Mouse (Mus musculus) neural tube, embryonic 14.5 days (tissue): ENCODE measurements around the gene Ap1m2. TPM values are rescaled to one million over a fixed set of nuclear protein-coding genes. Genes with fewer than 3 reads are reported as not detected.
"Not testable (repeated sequence)": the region's sequence is repeated elsewhere in the genome, so short reads cannot be mapped to it uniquely, and the experiment has no call there.

Source experiments
- ATAC-seq: fragments of 200-750 bp; cut with Nextera tagmentation; 2 replicates; pipeline ENCODE4 v1.8.0; 2017; ENCODE audit warnings: low read depth, mild to moderate bottlenecking, moderate TSS enrichment, moderate library complexity
- H3K27ac ChIP-seq: fragments of 300-500 bp; sonication (generic); 2 replicates; pipeline ENCODE4 v1.5.1; 2014; ENCODE audit warnings: low read depth, mild to moderate bottlenecking, control low read depth, low read length, moderate library complexity, mixed read lengths
- H3K27me3 ChIP-seq: fragments of 300-500 bp; sonication (generic); 2 replicates; pipeline ENCODE4 v1.6.1; 2014; ENCODE audit warnings: low read length; ENCODE audit not compliant: control insufficient read depth, insufficient read depth
- H3K36me3 ChIP-seq: fragments of 300-500 bp; sonication (generic); 2 replicates; pipeline ENCODE4 v1.6.1; 2014; ENCODE audit warnings: low read length, mixed read lengths; ENCODE audit not compliant: control insufficient read depth, insufficient read depth
- H3K4me1 ChIP-seq: fragments of 300-500 bp; sonication (generic); 2 replicates; pipeline ENCODE4 v1.6.1; 2014; ENCODE audit warnings: low read length; ENCODE audit not compliant: control insufficient read depth, insufficient read depth
- H3K4me2 ChIP-seq: fragments of 300-500 bp; sonication (generic); 2 replicates; pipeline ENCODE4 v1.6.1; 2014; ENCODE audit warnings: mild to moderate bottlenecking, low read depth, low read length, control low read depth
- H3K4me3 ChIP-seq: fragments of 300-500 bp; sonication (generic); 2 replicates; pipeline ENCODE4 v1.5.1; 2014; ENCODE audit warnings: low read depth, low read length, control low read depth, mixed read lengths
- H3K9ac ChIP-seq: fragments of 300-500 bp; sonication (generic); replicated peaks from 2 replicates; pipeline ENCODE4 v1.6.1; 2014; ENCODE audit warnings: low read depth, mild to moderate bottlenecking, control low read depth, low read length, mixed read lengths
- H3K9me3 ChIP-seq: fragments of 300-500 bp; sonication (generic); 2 replicates; pipeline ENCODE4 v1.6.1; 2016; ENCODE audit warnings: low read length; ENCODE audit not compliant: control insufficient read depth
- WGBS: fragments of 180-500 bp; shearing (Covaris S2); extraction: QIAGEN DNeasy Blood & Tissue Kit; methylation state at CpG from one replicate; pipeline ENCODE4 v1.1.7; 2014; 5-methylcytosine and 5-hydroxymethylcytosine counted together
- polyA plus RNA-seq: library from polyadenylated mRNA; unstranded; fragments of >200 nt; fragmentation: Nextera tagmentation; extraction: Ambion mirVana; gene quantifications from 2 replicates; pipeline ENCODE4 v1.2.1, GENCODE M21; 2014

Ap1m2 gene
- polyA plus RNA-seq, 1 experiment from 2014 or later = 2.3 TPM

DNA sequence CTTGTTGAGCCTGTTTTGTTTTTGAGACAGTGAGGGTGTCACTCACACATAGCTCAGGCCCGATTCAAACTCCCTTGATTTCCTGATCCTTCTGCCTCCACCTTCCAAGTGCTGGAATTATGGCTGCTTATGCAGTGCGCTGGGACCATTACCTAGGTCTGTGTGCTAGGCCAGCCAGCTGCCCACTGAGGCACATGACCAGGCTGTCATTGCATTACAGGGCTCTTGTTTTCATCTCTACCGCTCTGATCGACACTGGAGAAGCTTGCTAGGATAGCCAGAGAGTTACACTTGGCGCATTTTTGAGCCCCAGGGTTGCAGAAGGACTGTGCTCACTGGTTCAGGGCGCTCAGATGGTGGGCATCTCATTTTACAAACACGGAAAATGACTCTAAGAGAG lies 442 bp downstream of the Ap1m2 start:
- Histone ChIP-seq H3K4me2 (0 out of 2 replicates have a peak overlapping the region, but pooled peaks have one; percentile 29), H3K9ac (0 out of 2 replicates have a peak overlapping the region, but pooled peaks have one; percentile 21), H3K9me3 (no peaks in the 10 kb centered on the region), H3K27me3 (peaks cover 6% of the 10 kb centered on the region; the same call in 1 of the 2 replicates), H3K36me3 (no peaks in the 10 kb centered on the region), H3K4me3 (0 out of 2 replicates have a peak overlapping the region, but pooled peaks have one; percentile 13), H3K4me1 (no peaks in the 10 kb centered on the region), H3K27ac (no peak overlapping the region)
- ATAC-seq = no peak
- WGBS = 29% methylated on average over 7 of the region's 7 CpGs

- Histone ChIP-seq H3K9ac (no peak overlapping the region), H3K4me2 (no peak overlapping the region), H3K27ac (no peak overlapping the region), H3K4me1 (no peaks in the 10 kb centered on the region), H3K4me3 (no peak overlapping the region), H3K36me3 (no peaks in the 10 kb centered on the region), H3K27me3 (peaks cover 6% of the 10 kb centered on the region; the same call in 1 of the 2 replicates), H3K9me3 (no peaks in the 10 kb centered on the region)
- ATAC-seq = no peak
- 71% methylated on average over 15 of the region's 15 CpGs for WGBS
Observed at GRCm38 (mm10) chr9:21309150-21309741, 2.9 kb downstream of the Ap1m2 start.

GRCm38 (mm10) chr9:21305065-21305464 lies 7.1 kb downstream of the Ap1m2 start:
- Histone ChIP-seq H3K4me1 (no peaks in the 10 kb centered on the region), H3K9me3 (no peaks in the 10 kb centered on the region), H3K9ac (no peak overlapping the region), H3K36me3 (no peaks in the 10 kb centered on the region), H3K4me2 (no peak overlapping the region), H3K27ac (no peak overlapping the region), H3K27me3 (no peaks in the 10 kb centered on the region), H3K4me3 (no peak overlapping the region)
- ATAC-seq = no peak
- WGBS = 84% methylated on average over 7 of the region's 7 CpGs

GRCm38 (mm10) chr9:21299014-21299413 lies 13.1 kb downstream of the Ap1m2 start:
- Histone ChIP-seq H3K4me3 (no peak overlapping the region), H3K9me3 (no peaks in the 10 kb centered on the region), H3K27ac (no peak overlapping the region), H3K4me2 (no peak overlapping the region), H3K36me3 (no peaks in the 10 kb centered on the region), H3K9ac (no peak overlapping the region), H3K4me1 (no peaks in the 10 kb centered on the region), H3K27me3 (no peaks in the 10 kb centered on the region)
- ATAC-seq = no peak
- 89% methylated on average over 10 of the region's 10 CpGs for WGBS

DNA sequence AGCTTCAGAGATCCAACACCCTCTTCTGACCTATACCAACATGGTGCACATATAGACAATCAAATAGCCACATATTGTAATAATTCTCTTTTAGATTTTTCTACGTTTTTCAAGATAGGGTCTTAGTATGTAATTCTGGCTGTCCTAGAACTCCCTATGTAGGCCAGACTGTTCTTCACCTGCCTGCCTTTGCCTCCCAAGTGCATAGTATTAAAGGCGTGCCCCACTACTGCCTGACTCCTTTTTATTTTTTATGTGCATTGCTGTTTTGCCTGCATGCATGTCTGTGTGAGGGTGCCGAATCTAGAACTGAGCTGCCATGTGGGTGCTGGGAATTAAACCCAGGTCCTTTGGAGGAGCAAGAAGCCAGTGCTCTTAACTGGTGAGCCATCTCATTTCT lies 19.9 kb downstream of the Ap1m2 start:
- H3K4me2 ChIP-seq = no peak overlapping the region
- H3K27me3 ChIP-seq = no peaks in the 10 kb centered on the region
- H3K4me3 ChIP-seq = no peak overlapping the region
- H3K4me1 ChIP-seq = peaks cover 18% of the 10 kb centered on the region
- no peak overlapping the region for H3K27ac ChIP-seq
- no peak overlapping the region for H3K9ac ChIP-seq
- ATAC-seq = no peak
- 95% methylated on average over 3 of the region's 3 CpGs for WGBS
- H3K9me3 ChIP-seq = no peaks in the 10 kb centered on the region
- no peaks in the 10 kb centered on the region for H3K36me3 ChIP-seq

DNA sequence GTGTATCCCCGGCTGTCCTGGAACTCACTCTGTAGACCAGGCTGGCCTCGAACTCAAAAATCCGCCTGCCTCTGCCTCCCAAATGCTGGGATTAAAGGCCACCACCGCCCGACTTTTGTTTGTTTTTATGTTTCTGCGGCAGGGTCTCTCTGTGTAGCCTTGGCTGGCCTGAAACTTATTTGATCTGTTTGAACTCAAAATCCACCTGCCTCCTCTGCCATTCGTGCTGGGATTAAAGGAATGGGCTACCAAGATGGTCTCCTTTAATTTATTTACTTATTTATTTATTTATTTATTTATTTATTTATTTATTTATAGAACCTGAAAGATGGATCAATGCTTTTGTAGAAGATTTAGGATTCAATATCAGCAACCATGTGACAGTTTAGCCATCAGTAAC lies 20.3 kb downstream of the Ap1m2 start:
- not testable (repeated sequence) for H3K27me3 ChIP-seq, H3K27ac ChIP-seq
- 0 out of 2 replicates have a peak overlapping the region, but pooled peaks have one; percentile 75 for H3K9ac ChIP-seq

DNA sequence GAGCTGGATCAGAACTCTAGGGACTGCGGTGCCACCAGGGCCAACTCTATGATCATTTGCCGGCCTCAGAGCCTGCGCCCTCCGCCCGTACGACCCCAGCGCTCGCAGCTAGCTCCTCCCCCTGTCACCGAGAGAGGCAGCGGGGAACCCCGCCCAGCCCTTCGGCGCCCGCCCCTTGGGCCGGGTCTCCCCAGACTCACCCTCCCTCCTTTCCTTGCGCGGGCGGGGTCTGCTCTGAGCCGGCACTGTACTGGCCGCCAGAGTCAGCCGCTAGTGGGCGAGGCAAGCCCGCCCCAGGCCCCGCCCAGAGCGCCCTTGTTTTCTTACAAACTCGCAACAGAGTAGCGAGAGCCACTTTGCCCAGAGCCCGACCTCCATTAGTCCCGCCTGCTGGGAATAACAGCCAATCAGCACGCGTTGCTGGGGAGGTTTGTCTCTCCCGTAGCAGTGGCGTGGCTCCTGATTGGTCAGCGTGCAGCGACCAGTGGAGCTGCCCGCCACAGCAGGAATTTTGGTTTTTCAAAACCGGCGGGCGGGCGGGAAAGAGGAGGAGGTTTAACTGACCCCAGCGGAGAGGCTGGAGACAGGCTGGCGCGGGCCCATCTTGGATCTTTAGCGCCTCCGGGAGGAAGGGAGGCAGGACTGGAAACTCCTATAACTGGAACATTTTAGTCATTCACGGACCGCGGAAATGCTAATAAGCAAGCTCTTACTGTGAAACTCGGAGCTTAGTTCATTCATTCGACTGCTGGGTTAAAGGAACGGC lies 20.9 kb downstream of the Ap1m2 start, which contains the start of gene Cdkn2d:
Gene Cdkn2d, minus strand, starts transcription at position 386 of the 766 bp plus-strand sequence.
- H3K9me3 ChIP-seq = no peaks in the 10 kb centered on the region
- peak within 1 kb of the TSS; percentile 74 for H3K4me3 ChIP-seq
- H3K36me3 ChIP-seq = no peaks in the 10 kb centered on the region
- H3K4me1 ChIP-seq = peaks cover 26% of the 10 kb centered on the region
- H3K27ac ChIP-seq = peak within 1 kb of the TSS; percentile 74
- H3K9ac ChIP-seq = peak within 1 kb of the TSS; percentile 75
- peak; percentile 96 for ATAC-seq
- H3K4me2 ChIP-seq = peak within 1 kb of the TSS; percentile 62
- WGBS = under 1% methylated on average over 48 of the region's 51 CpGs
- no peaks in the 10 kb centered on the region for H3K27me3 ChIP-seq

More for the DNA sequence above, 20.3 kb downstream of the Ap1m2 start:
- peaks cover 22% of the 10 kb centered on the region for H3K4me1 ChIP-seq
- not testable (repeated sequence) for H3K36me3 ChIP-seq, ATAC-seq, H3K9me3 ChIP-seq
- WGBS = 17% methylated on average over 7 of the region's 7 CpGs
- peak overlapping the region; percentile 74; the same call in 1 of the 2 replicates for H3K4me3 ChIP-seq
- H3K4me2 ChIP-seq = peak overlapping the region; percentile 62

DNA sequence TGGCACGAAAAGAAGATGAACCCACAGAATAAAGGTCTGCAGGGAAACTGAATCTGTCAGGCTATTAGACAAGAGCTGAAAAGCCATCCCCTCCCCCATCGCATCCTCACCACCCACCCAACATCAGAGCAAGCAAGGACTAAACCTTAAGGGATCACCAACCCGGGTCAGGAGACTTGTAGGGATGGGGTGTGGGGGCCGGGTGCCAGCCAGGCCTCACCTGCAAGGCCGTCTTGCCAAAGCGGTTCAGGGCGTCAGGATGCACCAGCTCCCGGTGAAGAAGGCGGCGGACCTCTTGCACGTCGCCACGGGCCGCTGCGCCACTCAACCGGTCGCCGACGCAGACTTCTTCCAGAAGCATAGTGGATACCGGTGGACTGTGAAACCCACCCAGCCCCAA lies 21.5 kb downstream of the Ap1m2 start:
- H3K27me3 ChIP-seq = no peaks in the 10 kb centered on the region
- H3K36me3 ChIP-seq = no peaks in the 10 kb centered on the region
- H3K9ac ChIP-seq = peak overlapping the region; percentile 75
- peaks cover 26% of the 10 kb centered on the region for H3K4me1 ChIP-seq
- peak overlapping the region; percentile 74 for H3K27ac ChIP-seq
- peak overlapping the region; percentile 74 for H3K4me3 ChIP-seq
- peak overlapping the region; percentile 62 for H3K4me2 ChIP-seq
- H3K9me3 ChIP-seq = no peaks in the 10 kb centered on the region
- WGBS = under 1% methylated on average over 20 of the region's 20 CpGs
- no peak for ATAC-seq

DNA sequence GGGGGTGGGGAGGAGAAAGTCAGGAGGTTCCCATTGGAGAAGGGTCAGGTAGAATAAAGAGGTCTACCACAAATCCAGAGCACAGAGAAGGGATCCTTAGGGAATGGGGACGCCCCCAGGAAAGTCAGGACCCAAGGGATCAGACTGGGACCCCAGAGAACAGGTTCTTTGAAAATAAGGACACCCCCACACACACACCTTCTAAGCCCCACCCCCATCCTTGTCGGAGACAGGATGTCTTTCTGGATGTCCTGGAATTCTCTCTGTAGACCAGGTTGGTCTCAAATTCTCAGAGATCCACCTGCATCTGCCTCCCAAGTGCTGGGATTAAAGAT lies 22.8 kb downstream of the Ap1m2 start:
- no peak for ATAC-seq
- peaks cover 7% of the 10 kb centered on the region; the same call in 1 of the 2 replicates for H3K36me3 ChIP-seq
- no peak overlapping the region for H3K27ac ChIP-seq
- 90% methylated on average over 2 of the region's 2 CpGs for WGBS
- no peak overlapping the region for H3K9ac ChIP-seq
- H3K4me1 ChIP-seq = peaks cover 26% of the 10 kb centered on the region
- no peaks in the 10 kb centered on the region for H3K27me3 ChIP-seq
- H3K4me3 ChIP-seq = no peak overlapping the region; the same call in 1 of the 2 replicates
- H3K4me2 ChIP-seq = peak overlapping the region; percentile 62; the same call in 1 of the 2 replicates
- H3K9me3 ChIP-seq = no peaks in the 10 kb centered on the region
